Mouse (Mus musculus) neural tube, embryonic 14.5 days (tissue): ENCODE data around the gene Cdk7. TPM values are rescaled to one million over a fixed set of nuclear protein-coding genes. Genes with fewer than 3 reads are reported as not detected.

ENCODE experiments used
- ATAC-seq: fragments of 200-750 bp; cut with Nextera tagmentation; 2 replicates; pipeline ENCODE4 v1.8.0; 2017; ENCODE audit warnings: low read depth, mild to moderate bottlenecking, moderate TSS enrichment, moderate library complexity
- H3K27ac ChIP-seq: fragments of 300-500 bp; sonication (generic); 2 replicates; pipeline ENCODE4 v1.5.1; 2014; ENCODE audit warnings: low read depth, mild to moderate bottlenecking, control low read depth, low read length, moderate library complexity, mixed read lengths
- H3K27me3 ChIP-seq: fragments of 300-500 bp; sonication (generic); 2 replicates; pipeline ENCODE4 v1.6.1; 2014; ENCODE audit warnings: low read length; ENCODE audit not compliant: control insufficient read depth, insufficient read depth
- H3K36me3 ChIP-seq: fragments of 300-500 bp; sonication (generic); 2 replicates; pipeline ENCODE4 v1.6.1; 2014; ENCODE audit warnings: low read length, mixed read lengths; ENCODE audit not compliant: control insufficient read depth, insufficient read depth
- H3K4me1 ChIP-seq: fragments of 300-500 bp; sonication (generic); 2 replicates; pipeline ENCODE4 v1.6.1; 2014; ENCODE audit warnings: low read length; ENCODE audit not compliant: control insufficient read depth, insufficient read depth
- H3K4me2 ChIP-seq: fragments of 300-500 bp; sonication (generic); 2 replicates; pipeline ENCODE4 v1.6.1; 2014; ENCODE audit warnings: mild to moderate bottlenecking, low read depth, low read length, control low read depth
- H3K4me3 ChIP-seq: fragments of 300-500 bp; sonication (generic); 2 replicates; pipeline ENCODE4 v1.5.1; 2014; ENCODE audit warnings: low read depth, low read length, control low read depth, mixed read lengths
- H3K9ac ChIP-seq: fragments of 300-500 bp; sonication (generic); replicated peaks from 2 replicates; pipeline ENCODE4 v1.6.1; 2014; ENCODE audit warnings: low read depth, mild to moderate bottlenecking, control low read depth, low read length, mixed read lengths
- H3K9me3 ChIP-seq: fragments of 300-500 bp; sonication (generic); 2 replicates; pipeline ENCODE4 v1.6.1; 2016; ENCODE audit warnings: low read length; ENCODE audit not compliant: control insufficient read depth
- WGBS: fragments of 180-500 bp; shearing (Covaris S2); extraction: QIAGEN DNeasy Blood & Tissue Kit; methylation state at CpG from one replicate; pipeline ENCODE4 v1.1.7; 2014; 5-methylcytosine and 5-hydroxymethylcytosine counted together
- polyA plus RNA-seq: library from polyadenylated mRNA; unstranded; fragments of >200 nt; fragmentation: Nextera tagmentation; extraction: Ambion mirVana; gene quantifications from 2 replicates; pipeline ENCODE4 v1.2.1, GENCODE M21; 2014

The Cdk7 gene
- polyA plus RNA-seq, 1 experiment from 2014 or later: 44.1 TPM

GRCm38 (mm10) chr13:100703468-100703867 lies 27.3 kb downstream of the Cdk7 start:
- no peaks in the 10 kb centered on the region for H3K4me1 ChIP-seq
- no peak overlapping the region for H3K4me3 ChIP-seq
- H3K9me3 ChIP-seq: no peaks in the 10 kb centered on the region
- no peak overlapping the region for H3K9ac ChIP-seq
- H3K4me2 ChIP-seq: no peak overlapping the region
- WGBS: 92% methylated on average over 2 of the region's 2 CpGs
- H3K27ac ChIP-seq: no peak overlapping the region
- H3K27me3 ChIP-seq: no peaks in the 10 kb centered on the region
- peaks cover 48% of the 10 kb centered on the region for H3K36me3 ChIP-seq
- ATAC-seq: no peak

GRCm38 (mm10) chr13:100698866-100699265 lies 31.9 kb downstream of the Cdk7 start:
- Histone ChIP-seq H3K4me3 (no peak overlapping the region), H3K27me3 (no peaks in the 10 kb centered on the region), H3K4me2 (no peak overlapping the region), H3K36me3 (peaks cover 33% of the 10 kb centered on the region), H3K4me1 (no peaks in the 10 kb centered on the region), H3K9ac (no peak overlapping the region), H3K27ac (no peak overlapping the region), H3K9me3 (no peaks in the 10 kb centered on the region)
- ATAC-seq: no peak
- 99% methylated on average over 10 of the region's 10 CpGs for WGBS

GRCm38 (mm10) chr13:100697541-100697940 lies 33.2 kb downstream of the Cdk7 start:
- no peak for ATAC-seq
- peaks cover 22% of the 10 kb centered on the region for H3K36me3 ChIP-seq
- H3K27ac ChIP-seq: no peak overlapping the region
- no peak overlapping the region for H3K4me2 ChIP-seq
- no peaks in the 10 kb centered on the region for H3K27me3 ChIP-seq
- WGBS: 93% methylated on average over 3 of the region's 3 CpGs
- no peaks in the 10 kb centered on the region for H3K4me1 ChIP-seq
- no peaks in the 10 kb centered on the region for H3K9me3 ChIP-seq
- no peak overlapping the region for H3K9ac ChIP-seq
- H3K4me3 ChIP-seq: no peak overlapping the region

- Histone ChIP-seq H3K36me3 (no peaks in the 10 kb centered on the region), H3K4me1 (no peaks in the 10 kb centered on the region), H3K9ac (no peak overlapping the region), H3K4me3 (no peak overlapping the region), H3K9me3 (no peaks in the 10 kb centered on the region), H3K4me2 (no peak overlapping the region), H3K27ac (no peak overlapping the region), H3K27me3 (no peaks in the 10 kb centered on the region)
- no peak for ATAC-seq
- 66% methylated on average over 7 of the region's 7 CpGs for WGBS
Observed at GRCm38 (mm10) chr13:100687513-100687912, 43.2 kb downstream of the Cdk7 start.

- Histone ChIP-seq H3K9ac (no peak overlapping the region), H3K4me2 (no peak overlapping the region), H3K27me3 (no peaks in the 10 kb centered on the region), H3K36me3 (no peaks in the 10 kb centered on the region), H3K4me1 (no peaks in the 10 kb centered on the region), H3K27ac (no peak overlapping the region), H3K4me3 (no peak overlapping the region), H3K9me3 (no peaks in the 10 kb centered on the region)
- 77% methylated on average over 2 of the region's 2 CpGs for WGBS
- ATAC-seq: no peak
Observed at GRCm38 (mm10) chr13:100684355-100684754, 46.4 kb downstream of the Cdk7 start.

- Histone ChIP-seq H3K27me3 (no peaks in the 10 kb centered on the region), H3K9ac (no peak overlapping the region), H3K9me3 (no peaks in the 10 kb centered on the region), H3K4me2 (no peak overlapping the region), H3K4me1 (no peaks in the 10 kb centered on the region), H3K4me3 (no peak overlapping the region), H3K36me3 (no peaks in the 10 kb centered on the region), H3K27ac (no peak overlapping the region)
- ATAC-seq: no peak
- WGBS: 87% methylated on average over 2 of the region's 2 CpGs
Observed at GRCm38 (mm10) chr13:100682837-100683236, 47.9 kb downstream of the Cdk7 start.

GRCm38 (mm10) chr13:100681615-100682014 lies 49.1 kb downstream of the Cdk7 start:
- H3K27me3 ChIP-seq: no peaks in the 10 kb centered on the region
- no peaks in the 10 kb centered on the region for H3K4me1 ChIP-seq
- no peak for ATAC-seq
- no peak overlapping the region for H3K27ac ChIP-seq
- H3K36me3 ChIP-seq: no peaks in the 10 kb centered on the region
- H3K4me2 ChIP-seq: no peak overlapping the region
- no peak overlapping the region for H3K4me3 ChIP-seq
- 91% methylated on average over 8 of the region's 8 CpGs for WGBS
- H3K9ac ChIP-seq: no peak overlapping the region
- no peaks in the 10 kb centered on the region for H3K9me3 ChIP-seq

GRCm38 (mm10) chr13:100675936-100676635 lies 54.7 kb downstream of the Cdk7 start:
- Histone ChIP-seq H3K4me2 (no peak overlapping the region), H3K9me3 (no peaks in the 10 kb centered on the region), H3K27me3 (no peaks in the 10 kb centered on the region), H3K36me3 (no peaks in the 10 kb centered on the region), H3K4me1 (no peaks in the 10 kb centered on the region), H3K4me3 (no peak overlapping the region), H3K27ac (no peak overlapping the region), H3K9ac (no peak overlapping the region)
- no peak for ATAC-seq
- 89% methylated on average over 15 of the region's 15 CpGs for WGBS

GRCm38 (mm10) chr13:100670181-100670741 lies 60.5 kb downstream of the Cdk7 start:
- Histone ChIP-seq H3K4me3 (peak overlapping the region; percentile 36; the same call in 1 of the 2 replicates), H3K4me2 (peak overlapping the region; percentile 60; the same call in 1 of the 2 replicates), H3K9me3 (no peaks in the 10 kb centered on the region), H3K4me1 (no peaks in the 10 kb centered on the region), H3K27ac (no peak overlapping the region), H3K27me3 (no peaks in the 10 kb centered on the region), H3K36me3 (peaks cover 10% of the 10 kb centered on the region), H3K9ac (no peak overlapping the region)
- no peak for ATAC-seq
- 65% methylated on average over 9 of the region's 9 CpGs for WGBS
